Mouse (Mus musculus) bone marrow, adult 2 months (tissue): Measurements from ENCODE around the gene Bmyc. TPM values are rescaled to one million over a fixed set of nuclear protein-coding genes. Genes with fewer than 3 reads are reported as not detected.
"Not testable (repeated sequence)": the region's sequence is repeated elsewhere in the genome, so short reads cannot be mapped to it uniquely, and the experiment has no call there.

Experiments used
- H3K27ac ChIP-seq: fragments of 200-500 bp; 2 replicates; pipeline ENCODE4 v1.5.1; 2012; ENCODE audit warnings: low read depth, mild to moderate bottlenecking, control low read depth, inconsistent platforms, low read length; ENCODE audit not compliant: control insufficient read depth, poor library complexity, insufficient read depth
- H3K4me1 ChIP-seq: fragments of 200-500 bp; 2 replicates; pipeline ENCODE4 v1.6.1; 2011; ENCODE audit warnings: low read length; ENCODE audit not compliant: control insufficient read depth, insufficient read depth
- H3K4me3 ChIP-seq: fragments of 200-500 bp; replicated peaks from 2 replicates; pipeline ENCODE3; 2011; ENCODE audit warnings: mild to moderate bottlenecking, low read depth, low read length, control low read depth; ENCODE audit not compliant: control insufficient read depth
- CTCF ChIP-seq: fragments of 200-500 bp; IDR thresholded peaks from 2 replicates; pipeline ENCODE4 v1.5.1; 2011; ENCODE audit warnings: low read length, control low read depth; ENCODE audit not compliant: control insufficient read depth, insufficient read depth
- POLR2A ChIP-seq: fragments of 200-500 bp; IDR thresholded peaks from 2 replicates; pipeline ENCODE4 v1.6.1; 2011; ENCODE audit warnings: low read depth, mild to moderate bottlenecking, control low read depth, low read length, borderline replicate concordance; ENCODE audit not compliant: control insufficient read depth
- WGBS: fragments of 180-500 bp; shearing (Covaris S2); methylation state at CpG from one replicate; pipeline ENCODE4 v1.1.7; 2018; 5-methylcytosine and 5-hydroxymethylcytosine counted together
- polyA plus RNA-seq: library from polyadenylated mRNA; stranded (reverse); fragments of >200 nt; gene quantifications from 2 replicates; pipeline ENCODE4 v1.2.4, GENCODE M21; 2011; ENCODE audit warnings: low replicate concordance; ENCODE audit not compliant: missing spikeins, insufficient read depth, insufficient read length

Bmyc gene
- polyA plus RNA-seq, 1 experiment, result 4.1 TPM

DNA sequence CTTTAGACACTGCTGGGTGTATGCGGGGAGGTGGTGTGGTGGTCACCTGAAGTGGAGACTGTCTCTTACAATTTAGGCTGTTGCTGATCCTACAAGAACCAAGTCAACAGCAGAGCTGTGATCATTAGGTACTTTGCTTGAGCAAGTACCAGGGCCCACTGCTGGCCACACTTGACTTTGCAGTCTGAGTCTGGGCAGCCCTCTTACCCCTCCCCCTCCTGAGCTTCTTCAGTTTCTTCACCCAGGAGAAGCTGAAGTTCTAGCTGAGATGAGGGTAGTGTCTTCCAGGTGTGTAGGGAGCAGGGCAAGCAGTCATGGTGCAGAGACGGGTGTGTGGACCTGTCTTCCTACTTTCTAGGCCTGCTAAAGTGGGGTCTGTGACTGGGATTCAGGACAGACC, 1.6 kb downstream of the Bmyc start:
- Histone ChIP-seq H3K4me3 (peak overlapping the region; percentile 41), H3K27ac (peak overlapping the region; percentile 44; the same call in 1 of the 2 replicates), H3K4me1 (no peaks in the 10 kb centered on the region)
- no peak for TF ChIP-seq POLR2A
- WGBS, result 60% methylated on average over 2 of the region's 2 CpGs

DNA sequence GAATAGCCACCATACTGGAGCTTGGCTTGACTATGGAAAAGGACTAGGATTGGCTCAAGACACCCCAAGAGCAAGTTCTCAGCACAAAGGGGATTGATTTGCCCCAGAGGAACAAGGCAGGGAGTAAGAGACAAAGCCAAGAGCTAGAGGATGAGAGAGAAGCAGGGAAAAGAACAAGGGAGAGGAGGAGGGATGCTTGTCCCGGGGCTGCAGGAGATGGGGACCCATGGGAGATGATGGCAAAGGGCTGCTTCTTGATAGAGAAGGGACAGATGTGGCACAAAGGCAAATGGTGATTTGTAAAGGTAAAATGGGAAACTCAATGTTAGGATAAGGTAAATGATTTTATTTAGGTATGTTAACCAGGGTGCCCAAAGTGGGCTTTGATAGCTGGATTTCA, 2.5 kb downstream of the Bmyc start:
- H3K27ac ChIP-seq, H3K4me1 ChIP-seq, H3K4me3 ChIP-seq: not testable (repeated sequence)
- WGBS, result 83% methylated on average over 1 of the region's 1 CpGs

DNA sequence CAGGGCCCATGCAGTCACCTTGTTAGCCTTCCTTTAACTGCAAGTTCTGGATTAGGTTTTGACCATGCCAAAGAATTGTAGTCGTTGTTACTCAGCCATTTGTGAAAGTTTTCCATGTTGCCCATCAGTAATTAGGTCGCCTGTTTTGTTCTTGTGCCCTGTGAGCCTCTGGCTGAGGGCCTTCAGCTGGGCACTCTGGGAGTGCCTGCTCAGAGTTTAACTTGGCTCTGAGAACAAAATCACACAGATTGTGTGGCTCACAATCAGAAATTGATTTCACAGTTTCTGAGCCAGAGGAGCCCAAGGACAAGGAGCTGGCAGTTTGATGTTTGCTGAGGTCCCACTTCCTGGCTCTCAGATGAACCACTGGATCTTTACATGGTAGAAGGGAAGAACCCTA, 3.3 kb downstream of the Bmyc start:
- 63% methylated on average over 2 of the region's 2 CpGs for WGBS
- not testable (repeated sequence) for H3K27ac ChIP-seq

DNA sequence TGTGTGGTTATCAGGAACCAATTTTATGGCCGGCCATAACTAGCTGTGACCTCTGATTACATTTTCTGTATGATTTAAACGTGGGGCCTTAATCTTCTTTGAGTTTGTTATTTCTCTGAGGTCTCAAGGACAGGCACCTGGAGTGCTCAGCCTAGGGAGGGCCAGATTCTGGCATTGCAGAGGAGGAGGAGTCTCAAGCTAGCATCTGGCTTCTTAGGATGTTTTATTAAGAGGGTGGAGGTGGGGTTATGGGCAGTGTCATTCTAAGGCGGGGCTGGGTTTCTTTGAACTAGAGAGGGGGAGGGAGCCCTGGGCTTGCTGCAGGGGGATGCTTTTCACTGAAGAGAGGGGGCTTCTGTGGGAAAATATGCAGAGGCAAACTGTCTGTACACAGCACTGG, 5.1 kb downstream of the Bmyc start:
- H3K4me3 ChIP-seq, H3K4me1 ChIP-seq: not testable (repeated sequence)
- 66% methylated on average over 3 of the region's 3 CpGs for WGBS

More for the DNA sequence above, 3.3 kb downstream of the Bmyc start:
- H3K4me1 ChIP-seq, H3K4me3 ChIP-seq: not testable (repeated sequence)

DNA sequence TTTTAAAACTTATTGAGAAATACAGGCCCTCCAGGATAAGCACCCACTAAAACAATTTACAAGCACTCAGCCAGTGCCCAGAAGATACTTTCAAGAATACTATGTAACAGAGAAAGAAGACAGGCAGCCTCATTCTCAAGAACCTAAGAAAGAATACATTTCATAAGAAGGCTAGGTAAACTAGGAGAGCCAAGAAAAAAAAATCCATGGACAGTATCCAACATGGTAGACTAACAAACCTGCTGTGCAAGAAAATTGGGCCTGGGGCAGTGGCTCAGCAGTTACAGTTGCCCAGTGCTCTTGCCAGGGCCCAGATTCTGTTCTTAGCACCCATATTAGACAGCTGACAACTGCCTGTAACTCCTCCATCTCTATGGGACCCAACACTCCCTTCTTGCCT, 10.7 kb downstream of the Bmyc start:
- TF ChIP-seq CTCF, result no peak

More for the DNA sequence above, 5.1 kb downstream of the Bmyc start:
- H3K27ac ChIP-seq, result not testable (repeated sequence)

DNA sequence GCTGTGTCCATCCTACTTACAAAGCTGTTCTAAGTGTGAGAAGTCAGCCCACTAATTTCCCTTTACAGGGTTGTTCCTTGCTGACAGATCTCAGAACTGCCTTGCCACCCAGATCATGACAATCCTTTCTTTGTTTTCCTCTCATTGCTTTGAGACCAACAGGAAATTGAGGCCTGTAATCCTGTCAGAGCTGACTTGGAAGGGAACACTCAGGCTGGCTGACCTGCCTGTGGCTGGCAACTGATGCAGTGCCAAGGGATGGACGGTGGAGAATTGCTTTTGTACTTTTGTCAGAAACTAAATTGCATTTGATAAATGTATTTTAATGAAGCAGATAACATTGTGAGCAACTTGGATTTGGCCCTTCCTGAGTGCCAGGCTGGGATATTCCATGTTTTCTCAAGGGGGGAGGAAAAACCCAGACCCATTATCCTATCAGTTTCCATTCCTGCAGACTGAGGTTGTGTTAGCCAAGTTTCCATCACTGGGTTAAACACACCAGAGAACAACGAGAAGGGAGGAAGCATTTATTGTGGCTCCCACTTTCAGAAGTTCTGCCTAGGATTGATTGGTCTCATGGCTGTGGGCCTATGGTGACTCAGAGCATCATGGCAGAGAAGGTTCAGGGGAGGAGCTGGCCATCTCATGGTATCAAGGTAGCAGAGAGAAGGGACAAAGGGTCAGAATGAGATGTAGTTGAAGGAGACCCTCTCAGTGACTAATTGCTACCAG, 26.8 kb downstream of the Bmyc start:
- Histone ChIP-seq H3K27ac (no peak overlapping the region), H3K4me3 (no peak overlapping the region), H3K4me1 (no peaks in the 10 kb centered on the region)
- WGBS, result 49% methylated on average over 2 of the region's 2 CpGs
- TF ChIP-seq CTCF, result no peak
- TF ChIP-seq POLR2A, result no peak

More for the DNA sequence above, 10.7 kb downstream of the Bmyc start:
- H3K4me1 ChIP-seq, result no peaks in the 10 kb centered on the region
- no peak overlapping the region for H3K4me3 ChIP-seq
- H3K27ac ChIP-seq, result no peak overlapping the region

DNA sequence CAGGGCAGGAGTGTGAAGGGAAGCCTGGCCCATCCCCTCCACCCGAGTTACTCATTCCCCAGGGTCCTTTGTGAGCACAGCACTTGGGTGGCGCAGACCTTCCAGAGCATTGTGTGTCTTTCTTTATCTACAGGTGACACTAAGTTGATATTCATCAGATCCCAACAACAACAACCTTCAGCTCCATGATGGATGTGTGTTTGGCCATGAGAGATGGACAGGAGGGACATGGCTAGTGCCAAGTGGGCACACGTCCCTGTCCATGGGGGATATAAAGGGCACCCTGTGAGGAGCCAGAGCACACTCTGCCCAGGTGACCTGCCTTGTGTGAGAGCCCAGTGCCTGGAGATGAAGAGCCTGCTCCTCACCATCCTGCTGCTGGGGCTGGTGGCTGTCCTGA, 30.2 kb downstream of the Bmyc start, which contains the start of gene Obp2b:
Gene Obp2b, plus strand, starts transcription at position 301 of the 400 bp plus-strand sequence.
- not testable (repeated sequence) for H3K27ac ChIP-seq

DNA sequence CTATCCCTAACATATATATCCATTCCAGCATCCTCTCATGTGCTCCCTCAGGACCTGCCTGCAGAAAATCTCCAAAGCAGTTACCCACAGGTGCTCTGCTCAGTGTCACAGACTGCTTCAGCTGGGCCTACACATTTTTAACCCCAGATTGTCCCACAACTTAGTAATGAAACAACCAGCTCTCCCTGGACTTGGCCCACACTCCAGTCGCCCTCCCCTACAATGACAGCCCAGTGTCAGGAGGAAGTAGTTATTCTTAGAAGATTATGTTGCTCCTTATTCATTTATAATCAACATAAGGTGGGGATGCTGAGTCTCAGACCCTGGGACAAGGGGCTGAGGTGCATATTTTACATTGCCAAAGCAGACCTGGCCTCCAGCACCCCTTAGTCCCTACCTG, 35.1 kb downstream of the Bmyc start:
- H3K4me1 ChIP-seq, result no peaks in the 10 kb centered on the region
- TF ChIP-seq CTCF (no peak), POLR2A (no peak)
- 38% methylated on average over 1 of the region's 1 CpGs for WGBS

More for the DNA sequence above, 30.2 kb downstream of the Bmyc start, which contains the start of gene Obp2b:
- WGBS, result 76% methylated on average over 3 of the region's 3 CpGs
- not testable (repeated sequence) for H3K4me1 ChIP-seq, H3K4me3 ChIP-seq

DNA sequence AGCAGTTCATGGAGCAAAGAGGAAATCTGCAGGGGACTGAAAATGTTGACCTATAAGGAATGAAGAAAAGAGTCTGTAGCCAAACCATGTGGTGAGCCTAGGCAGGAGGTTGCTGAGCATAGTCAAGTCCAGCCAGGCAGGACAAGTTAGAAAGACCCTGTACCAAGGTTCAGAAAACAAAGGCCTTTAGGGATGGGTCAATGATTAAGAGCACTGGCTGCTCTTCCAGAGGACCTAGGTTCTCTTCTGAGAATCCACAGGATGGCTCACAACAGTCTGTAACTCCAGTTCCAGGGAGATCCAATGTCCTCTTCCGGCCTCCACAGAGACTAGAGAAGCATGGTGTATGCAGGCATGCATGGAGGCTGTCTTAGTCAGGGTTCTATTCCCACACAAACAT, 47.7 kb downstream of the Bmyc start:
- H3K27ac ChIP-seq, result no peak overlapping the region
- WGBS, result 81% methylated on average over 1 of the region's 1 CpGs
- TF ChIP-seq CTCF (no peak), POLR2A (no peak)
- no peaks in the 10 kb centered on the region for H3K4me1 ChIP-seq
- H3K4me3 ChIP-seq, result no peak overlapping the region

More for the DNA sequence above, 35.1 kb downstream of the Bmyc start:
- Histone ChIP-seq H3K27ac (no peak overlapping the region), H3K4me3 (no peak overlapping the region)

Other genes with a start within 250 kb of the Bmyc start
- gene Clic3, start 249.9 kb upstream of the Bmyc start, polyA plus RNA-seq, result not detected in 2 replicates
- 42.2 and 114 TPM in 2 replicates for gene Paxx, start 245.6 kb upstream of the Bmyc start, polyA plus RNA-seq
- gene Ptgds, start 236.7 kb upstream of the Bmyc start, polyA plus RNA-seq, result 9.3 TPM in 1 of 2 replicates, not detected in the other
- gene Lcn12, start 212.8 kb upstream of the Bmyc start, polyA plus RNA-seq, result not detected in 2 replicates
- gene Fbxw5, start 206.0 kb upstream of the Bmyc start, polyA plus RNA-seq, result 18.5 and 30.4 TPM in 2 replicates
- gene C8g, start 205.0 kb upstream of the Bmyc start, polyA plus RNA-seq, result 1.6 and 6.2 TPM in 2 replicates
- 14.5 and 22.7 TPM in 2 replicates for gene Traf2, start 159.8 kb upstream of the Bmyc start, polyA plus RNA-seq
- gene Edf1, start 148.9 kb upstream of the Bmyc start, polyA plus RNA-seq, result 46.6 and 73.8 TPM in 2 replicates
- gene Mamdc4, start 131.9 kb upstream of the Bmyc start, polyA plus RNA-seq, result 1.1 and 9.7 TPM in 2 replicates
- 12.3 and 16.4 TPM in 2 replicates for gene Phpt1, start 131.5 kb upstream of the Bmyc start, polyA plus RNA-seq
- gene Ajm1, start 125.0 kb upstream of the Bmyc start, polyA plus RNA-seq, result 0.34 and 0.92 TPM in 2 replicates
- gene Rabl6, start 98.2 kb upstream of the Bmyc start, polyA plus RNA-seq, result 33.4 and 38.2 TPM in 2 replicates
- not detected in 2 replicates for gene Ccdc183, start 89.1 kb upstream of the Bmyc start, polyA plus RNA-seq
- 17.3 and 20.9 TPM in 2 replicates for gene Tmem141, start 84.7 kb upstream of the Bmyc start, polyA plus RNA-seq
- gene Fcna, start 78.7 kb upstream of the Bmyc start, polyA plus RNA-seq, result 14.7 and 28.0 TPM in 2 replicates
- gene Lcn8, start 53.6 kb upstream of the Bmyc start, polyA plus RNA-seq, result not detected in 2 replicates
- not detected in 2 replicates for gene Lcn5, start 48.8 kb upstream of the Bmyc start, polyA plus RNA-seq
- not detected in 2 replicates for gene Lcn6, start 30.0 kb upstream of the Bmyc start, polyA plus RNA-seq
- not detected in 2 replicates for gene Lcn10, start 24.0 kb upstream of the Bmyc start, polyA plus RNA-seq
- not detected in 2 replicates for gene Obp2a, start 6.7 kb upstream of the Bmyc start, polyA plus RNA-seq
- not detected in 2 replicates for gene Obp2b, start 30.3 kb downstream of the Bmyc start, polyA plus RNA-seq
- gene Lcn3, start 58.8 kb downstream of the Bmyc start, polyA plus RNA-seq, result not detected in 2 replicates
- gene Lcn11, start 70.3 kb downstream of the Bmyc start, polyA plus RNA-seq, result not detected in 2 replicates
- gene Gm13539, start 75.5 kb downstream of the Bmyc start, polyA plus RNA-seq, result not detected in 2 replicates
- not detected in 2 replicates for gene Glt6d1, start 109.1 kb downstream of the Bmyc start, polyA plus RNA-seq
- not detected in 2 replicates for gene Lcn9, start 116.4 kb downstream of the Bmyc start, polyA plus RNA-seq
- not detected in 2 replicates for gene Sohlh1, start 140.5 kb downstream of the Bmyc start, polyA plus RNA-seq
- 1.8 and 4.8 TPM in 2 replicates for gene Kcnt1, start 157.0 kb downstream of the Bmyc start, polyA plus RNA-seq